Mouse (Mus musculus): ENCODE measurements around the gene Hipk4. TPM values are rescaled to one million over a fixed set of nuclear protein-coding genes. Genes with fewer than 3 reads are reported as not detected.

Hipk4 gene
- polyA plus RNA-seq, 1 experiment = 1.6 TPM

GRCm38 (mm10) chr7:27549597-27549996, 26.5 kb downstream of the Hipk4 start:
- Histone ChIP-seq H3K27me3 (replicated peaks) (no peaks in the 10 kb centered on the region), H3K36me3 (replicated peaks; ENCODE audit: low read length) (peaks cover 1% of the 10 kb centered on the region), H3K9me3 (no peaks in the 10 kb centered on the region), H3K4me1 (peaks cover 47% of the 10 kb centered on the region), H3K4me3 (replicated peaks) (peak overlapping the region; percentile 10)
- TF ChIP-seq FLI1 (IDR thresholded peaks at IDR 0.05; ENCODE audit: low read length) = no peak
- no peak for TF ChIP-seq GATA1 (IDR thresholded peaks at IDR 0.05; ENCODE audit: borderline replicate concordance, low read length)

GRCm38 (mm10) chr7:27552070-27552469, 29.0 kb downstream of the Hipk4 start:
- Histone ChIP-seq H3K27me3 (replicated peaks) (no peaks in the 10 kb centered on the region), H3K36me3 (replicated peaks; ENCODE audit: low read length) (peaks cover 21% of the 10 kb centered on the region), H3K4me1 (peaks cover 46% of the 10 kb centered on the region), H3K9me3 (no peaks in the 10 kb centered on the region), H3K4me3 (replicated peaks) (peak overlapping the region; percentile 95)
- TF ChIP-seq FLI1 (IDR thresholded peaks at IDR 0.05; ENCODE audit: low read length) (no peak), GATA1 (IDR thresholded peaks at IDR 0.05; ENCODE audit: borderline replicate concordance, low read length) (no peak)

- Histone ChIP-seq H3K9me3 (no peaks in the 10 kb centered on the region), H3K27me3 (replicated peaks) (no peaks in the 10 kb centered on the region), H3K4me1 (peaks cover 46% of the 10 kb centered on the region), H3K4me3 (replicated peaks) (peak within 1 kb of the TSS; percentile 95), H3K36me3 (replicated peaks; ENCODE audit: low read length) (peaks cover 21% of the 10 kb centered on the region)
- TF ChIP-seq FLI1 (IDR thresholded peaks at IDR 0.05; ENCODE audit: low read length) (0 out of 2 replicates have a peak, but pooled peaks have one; percentile 28), GATA1 (IDR thresholded peaks at IDR 0.05; ENCODE audit: borderline replicate concordance, low read length) (no peak)
Measured at GRCm38 (mm10) chr7:27552931-27553513, 30.0 kb downstream of the Hipk4 start, which contains the start of the genes Pld3 and 2310022A10Rik. TSS of gene Pld3 (minus strand) at chr7:27553218. TSS of gene 2310022A10Rik (plus strand) at chr7:27553233.

- H3K9me3 ChIP-seq = no peaks in the 10 kb centered on the region
- peaks cover 33% of the 10 kb centered on the region for H3K4me1 ChIP-seq
- H3K4me3 ChIP-seq (replicated peaks) = no peak overlapping the region
- H3K36me3 ChIP-seq (replicated peaks; ENCODE audit: low read length) = peaks cover 78% of the 10 kb centered on the region
- TF ChIP-seq GATA1 (IDR thresholded peaks at IDR 0.05; ENCODE audit: borderline replicate concordance, low read length) = no peak
- TF ChIP-seq FLI1 (IDR thresholded peaks at IDR 0.05; ENCODE audit: low read length) = no peak
- H3K27me3 ChIP-seq (replicated peaks) = no peaks in the 10 kb centered on the region
Measured at GRCm38 (mm10) chr7:27560291-27560887, 37.3 kb downstream of the Hipk4 start.

- no peaks in the 10 kb centered on the region for H3K9me3 ChIP-seq
- H3K27me3 ChIP-seq (replicated peaks) = no peaks in the 10 kb centered on the region
- peaks cover 76% of the 10 kb centered on the region for H3K36me3 ChIP-seq (replicated peaks; ENCODE audit: low read length)
- no peak overlapping the region for H3K4me3 ChIP-seq (replicated peaks)
- H3K4me1 ChIP-seq = peaks cover 30% of the 10 kb centered on the region
- TF ChIP-seq FLI1 (IDR thresholded peaks at IDR 0.05; ENCODE audit: low read length) = no peak
- no peak for TF ChIP-seq GATA1 (IDR thresholded peaks at IDR 0.05; ENCODE audit: borderline replicate concordance, low read length)
Measured at GRCm38 (mm10) chr7:27560978-27561377, 37.9 kb downstream of the Hipk4 start.

GRCm38 (mm10) chr7:27569580-27570224, 46.6 kb downstream of the Hipk4 start:
- TF ChIP-seq GATA1 (IDR thresholded peaks at IDR 0.05; ENCODE audit: borderline replicate concordance, low read length) (no peak), FLI1 (IDR thresholded peaks at IDR 0.05; ENCODE audit: low read length) (no peak)
- Histone ChIP-seq H3K4me1 (peaks cover 27% of the 10 kb centered on the region), H3K4me3 (replicated peaks) (no peak overlapping the region), H3K36me3 (replicated peaks; ENCODE audit: low read length) (peaks cover 81% of the 10 kb centered on the region), H3K27me3 (replicated peaks) (no peaks in the 10 kb centered on the region), H3K9me3 (no peaks in the 10 kb centered on the region)

GRCm38 (mm10) chr7:27572133-27572532, 49.1 kb downstream of the Hipk4 start:
- H3K4me3 ChIP-seq (replicated peaks) = peak overlapping the region; percentile 52
- no peaks in the 10 kb centered on the region for H3K27me3 ChIP-seq (replicated peaks)
- TF ChIP-seq FLI1 (IDR thresholded peaks at IDR 0.05; ENCODE audit: low read length) (no peak), GATA1 (IDR thresholded peaks at IDR 0.05; ENCODE audit: borderline replicate concordance, low read length) (no peak)
- H3K9me3 ChIP-seq = no peaks in the 10 kb centered on the region
- H3K4me1 ChIP-seq = peaks cover 36% of the 10 kb centered on the region
- H3K36me3 ChIP-seq (replicated peaks; ENCODE audit: low read length) = peaks cover 88% of the 10 kb centered on the region

- Histone ChIP-seq H3K4me1 (peaks cover 47% of the 10 kb centered on the region), H3K36me3 (replicated peaks; ENCODE audit: low read length) (peaks cover 88% of the 10 kb centered on the region), H3K4me3 (replicated peaks) (peak overlapping the region; percentile 28), H3K9me3 (no peaks in the 10 kb centered on the region), H3K27me3 (replicated peaks) (no peaks in the 10 kb centered on the region)
- TF ChIP-seq FLI1 (IDR thresholded peaks at IDR 0.05; ENCODE audit: low read length) (no peak), GATA1 (IDR thresholded peaks at IDR 0.05; ENCODE audit: borderline replicate concordance, low read length) (no peak)
Measured at GRCm38 (mm10) chr7:27574124-27574880, 51.2 kb downstream of the Hipk4 start.

- Histone ChIP-seq H3K27me3 (replicated peaks) (no peaks in the 10 kb centered on the region), H3K9me3 (no peaks in the 10 kb centered on the region), H3K4me3 (replicated peaks) (no peak overlapping the region), H3K4me1 (peaks cover 46% of the 10 kb centered on the region), H3K36me3 (replicated peaks; ENCODE audit: low read length) (peaks cover 91% of the 10 kb centered on the region)
- TF ChIP-seq GATA1 (IDR thresholded peaks at IDR 0.05; ENCODE audit: borderline replicate concordance, low read length) = no peak
- no peak for TF ChIP-seq FLI1 (IDR thresholded peaks at IDR 0.05; ENCODE audit: low read length)
Measured at GRCm38 (mm10) chr7:27576914-27577313, 53.8 kb downstream of the Hipk4 start.

Data from megakaryocyte, embryonic 14.5 days (primary cell).